Mouse (Mus musculus) ES-Bruce4 (cell line): ENCODE measurements around the gene Nosip.

ENCODE experiments used
- CTCF ChIP-seq: IDR thresholded peaks from one replicate; pipeline ENCODE4 v1.8.1; 2011; ENCODE audit warnings: low read depth, low read length
- POLR2A ChIP-seq: IDR thresholded peaks from one replicate; pipeline ENCODE4 v1.8.1; 2011; ENCODE audit warnings: low read length; ENCODE audit not compliant: insufficient read depth

GRCm38 (mm10) chr7:45104941-45105340 is 42.7 kb downstream of the Nosip start:
- TF ChIP-seq CTCF (no peak), POLR2A (no peak)
